Mouse (Mus musculus): ENCODE results near the gene Axdnd1.

DNA sequence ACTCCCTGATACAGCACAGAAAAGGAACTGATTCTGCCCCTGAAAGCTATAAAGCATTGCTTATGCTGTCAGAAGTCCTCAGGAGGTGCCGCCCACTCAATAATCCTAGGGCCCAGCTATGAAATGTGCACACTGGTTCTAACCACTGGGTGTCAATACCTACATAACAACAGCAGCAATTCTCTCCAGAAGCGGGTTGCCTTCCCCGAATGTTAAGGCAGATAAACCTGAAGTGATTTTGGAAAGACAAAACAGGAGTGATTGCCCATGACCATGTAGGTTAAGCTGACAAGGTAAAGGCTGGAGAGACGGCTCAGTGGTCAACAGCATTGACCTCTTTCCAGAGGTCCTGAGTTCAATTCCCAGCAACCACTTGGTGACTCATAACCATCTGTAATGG, 4.8 kb upstream of the Axdnd1 start:
- no peak for TF ChIP-seq MAFK (IDR thresholded peaks at IDR 0.05; ENCODE audit: insufficient read depth, low read depth, low read length)
- no peak for TF ChIP-seq ZC3H11A (IDR thresholded peaks at IDR 0.05; ENCODE audit: borderline replicate concordance, low read depth, low read length)
- TF ChIP-seq ZNF384 (IDR thresholded peaks at IDR 0.05; ENCODE audit: low read depth, low read length) = no peak
